Mouse (Mus musculus) right cerebral cortex, adult 18-20 months (tissue): ENCODE measurements around the gene Cd79a.

Experiments used
- DNase-seq: peaks from one replicate; pipeline ENCODE4 v3.0.0; 2022; ENCODE audit warnings: mixed read lengths

Cd79a gene

DNA sequence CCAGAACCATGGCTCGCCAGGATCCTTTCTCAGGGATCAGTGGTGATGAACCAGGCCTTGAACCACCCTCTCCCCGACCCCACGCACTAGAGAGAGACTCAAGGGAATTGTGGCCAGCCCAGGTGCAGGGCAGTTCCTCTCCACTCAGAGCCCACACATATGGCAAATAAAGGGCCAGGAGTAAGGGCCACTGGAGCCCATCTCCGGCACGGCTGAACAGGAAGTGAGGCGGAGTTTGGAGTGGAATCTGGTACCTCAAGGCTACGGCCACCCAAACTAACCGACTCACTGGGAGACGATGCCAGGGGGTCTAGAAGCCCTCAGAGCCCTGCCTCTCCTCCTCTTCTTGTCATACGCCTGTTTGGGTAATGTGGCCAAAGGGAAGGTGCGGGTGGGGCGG lies at the start of gene Cd79a:
Gene Cd79a, plus strand, starts transcription at position 158 of the 400 bp plus-strand sequence.
- DNase-seq = no peak

DNA sequence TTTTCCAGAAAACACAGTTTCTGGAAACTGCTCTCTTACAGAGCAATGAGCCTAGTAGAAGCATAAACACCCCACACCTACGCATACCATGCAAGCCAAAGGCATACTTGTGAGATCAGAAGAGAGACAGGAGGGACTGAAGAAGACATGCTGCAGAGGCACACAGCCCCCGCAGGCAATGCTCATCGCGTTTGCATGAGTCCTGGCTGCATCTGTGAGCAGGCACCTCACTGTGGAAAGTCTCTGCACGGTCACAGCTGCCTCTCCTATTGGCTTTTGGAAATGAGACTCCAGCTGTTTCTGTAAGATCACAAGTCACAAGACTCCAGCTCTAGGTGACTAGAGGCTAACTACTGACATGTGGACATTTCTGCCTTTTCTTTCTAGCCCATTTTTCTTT lies 47.0 kb upstream of the Cd79a start:
- DNase-seq = peak; percentile 87

DNA sequence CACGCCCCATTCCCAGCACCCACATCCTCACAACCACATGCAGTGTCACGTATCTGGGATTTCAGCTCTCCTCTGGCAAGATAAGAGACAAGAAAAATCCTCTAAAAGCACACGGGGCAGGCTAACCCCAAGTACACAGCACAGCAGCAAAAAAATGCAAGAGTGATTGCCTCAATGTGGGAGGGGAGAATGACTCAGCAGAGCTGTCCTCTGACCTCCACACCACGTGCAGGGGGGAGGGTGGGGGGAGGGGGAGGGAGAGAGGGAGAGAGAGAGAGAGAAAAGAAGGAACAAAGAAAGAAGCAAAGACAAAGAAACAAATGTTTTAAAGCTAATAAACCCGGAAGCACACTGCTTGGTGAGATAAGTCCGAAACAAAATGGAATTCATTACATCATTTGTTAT lies 46.3 kb upstream of the Cd79a start:
- peak; percentile 9 for DNase-seq

DNA sequence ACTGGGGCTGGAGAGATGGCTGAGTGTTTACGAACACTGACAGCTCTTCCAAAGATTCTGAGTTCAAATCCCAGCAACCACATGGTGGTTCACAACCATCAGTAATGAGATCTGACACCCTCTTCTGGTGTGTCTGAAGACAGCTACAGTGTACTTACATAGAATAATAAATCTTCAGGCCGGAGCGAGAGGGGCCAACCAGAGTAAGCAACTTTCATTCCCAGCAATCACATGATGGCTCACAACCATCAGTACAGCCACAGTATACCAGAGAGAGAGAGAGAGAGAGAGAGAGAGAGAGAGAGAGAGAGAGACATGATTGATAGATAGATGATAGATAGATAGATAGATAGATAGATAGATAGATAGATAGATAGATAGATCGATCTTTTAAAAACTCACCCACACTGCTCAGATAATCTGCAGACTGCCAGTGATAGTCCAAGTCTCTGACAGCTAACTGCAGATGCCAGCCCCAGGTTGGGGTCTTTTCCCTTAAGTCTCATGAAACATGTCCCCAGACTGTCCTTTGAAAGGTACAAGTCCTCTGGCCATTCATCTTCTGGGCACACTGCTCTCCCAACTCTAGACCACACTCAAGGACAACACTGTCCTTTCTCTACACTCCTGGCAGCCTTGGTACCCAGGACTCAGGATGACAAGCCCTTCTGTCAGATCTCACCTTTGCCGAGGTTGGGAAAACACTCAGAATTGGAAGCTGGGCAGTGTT lies 45.4 kb upstream of the Cd79a start:
- no peak for DNase-seq

DNA sequence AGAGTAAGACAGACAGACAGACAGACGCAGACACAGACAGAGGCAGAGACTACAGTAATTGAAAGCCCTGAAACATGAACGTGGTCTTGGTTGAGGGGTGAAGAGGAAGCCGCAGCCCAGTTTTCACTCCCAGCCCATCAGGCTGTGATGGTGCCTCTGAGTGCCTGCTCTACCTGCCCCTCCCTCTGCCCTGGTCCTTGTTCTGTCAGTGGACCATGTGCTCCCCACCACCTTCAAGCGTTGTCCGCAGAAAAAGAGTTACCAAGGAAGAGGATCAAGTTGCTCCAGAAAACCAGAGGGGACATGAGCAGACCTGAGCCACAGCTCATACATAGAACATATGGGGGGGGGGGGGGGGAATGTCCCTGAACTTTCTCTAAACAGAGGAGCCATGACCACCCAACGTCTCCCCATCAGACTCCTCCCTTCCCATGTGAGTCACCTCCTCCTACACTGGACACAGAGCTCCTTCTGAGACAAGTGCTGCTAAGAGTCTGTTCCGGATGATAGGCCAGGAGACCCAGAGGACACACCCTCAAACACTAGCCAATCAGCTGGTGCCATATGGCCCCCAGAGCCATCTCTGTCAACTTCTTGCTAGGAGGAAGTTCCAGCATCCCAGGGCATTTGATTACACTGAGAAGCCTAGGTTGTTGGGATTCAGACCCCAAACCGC lies 44.5 kb upstream of the Cd79a start:
- no peak for DNase-seq

DNA sequence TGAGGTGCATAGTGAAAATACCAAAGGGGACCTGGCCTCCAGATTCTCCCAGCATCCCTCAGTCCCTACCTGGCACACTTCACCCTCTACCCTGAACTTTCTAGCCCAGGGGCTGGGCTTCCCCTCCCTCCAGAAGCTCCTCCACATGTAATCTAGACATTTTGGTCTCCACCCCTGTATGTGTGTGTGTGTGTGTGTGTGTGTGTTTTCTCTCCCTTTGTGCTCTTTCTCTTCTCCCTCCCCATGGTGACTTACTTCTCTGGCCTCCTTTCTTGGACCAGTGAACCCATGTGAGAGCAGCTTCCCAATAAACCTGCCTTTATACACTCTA lies 44.0 kb upstream of the Cd79a start:
- DNase-seq = no peak

DNA sequence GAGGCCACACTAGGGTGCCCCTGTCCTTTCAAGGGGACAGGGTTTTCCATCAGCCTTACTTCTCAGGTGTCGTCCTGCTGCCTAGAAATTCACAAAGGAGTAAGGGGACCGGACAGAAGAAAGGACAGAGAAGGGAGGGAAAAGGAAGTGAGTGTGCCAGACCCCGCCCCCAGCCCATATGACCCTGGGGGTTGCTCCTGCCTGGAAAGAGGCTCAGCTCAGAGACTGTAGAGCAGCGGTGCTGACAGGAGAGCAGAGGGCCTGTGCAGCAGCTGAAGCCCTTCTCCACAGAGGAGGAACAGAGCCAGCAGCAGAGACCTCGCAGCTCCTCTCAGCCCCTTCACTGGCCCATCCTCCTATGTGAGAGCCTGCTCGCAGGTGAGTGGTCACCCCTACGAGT lies 43.5 kb upstream of the Cd79a start:
- no peak for DNase-seq

DNA sequence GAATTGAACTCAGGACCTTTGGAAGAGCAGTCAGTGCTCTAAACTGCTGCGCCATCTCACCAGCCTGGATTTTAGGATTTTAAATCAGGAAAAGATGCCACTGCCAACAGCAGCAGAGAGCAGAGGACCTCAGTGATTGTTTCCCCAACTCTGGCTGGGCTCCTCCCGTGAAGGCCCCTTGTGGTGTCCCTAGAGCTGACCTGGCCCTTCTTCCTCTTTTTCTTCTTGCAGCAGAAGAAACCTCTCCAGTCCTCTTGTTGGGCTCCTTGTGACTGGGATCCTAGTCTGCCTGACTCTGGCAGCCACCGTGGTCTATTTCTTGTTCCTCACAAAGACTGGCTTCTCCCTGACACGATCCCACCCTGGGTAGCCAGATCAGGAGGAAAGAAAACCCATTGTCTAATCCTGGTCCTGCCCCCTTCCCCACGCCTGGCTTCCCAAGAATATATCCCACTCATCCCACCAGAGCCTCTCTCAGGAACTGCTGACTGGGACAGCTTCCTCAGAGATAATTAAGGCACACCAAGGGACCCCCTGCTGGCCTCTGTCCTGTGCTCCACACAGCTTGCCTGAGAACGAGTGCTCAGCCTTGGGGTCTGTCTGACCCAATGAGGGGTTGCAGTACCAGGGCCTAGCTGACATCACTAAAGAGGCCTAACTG lies 40.6 kb upstream of the Cd79a start:
- no peak for DNase-seq

DNA sequence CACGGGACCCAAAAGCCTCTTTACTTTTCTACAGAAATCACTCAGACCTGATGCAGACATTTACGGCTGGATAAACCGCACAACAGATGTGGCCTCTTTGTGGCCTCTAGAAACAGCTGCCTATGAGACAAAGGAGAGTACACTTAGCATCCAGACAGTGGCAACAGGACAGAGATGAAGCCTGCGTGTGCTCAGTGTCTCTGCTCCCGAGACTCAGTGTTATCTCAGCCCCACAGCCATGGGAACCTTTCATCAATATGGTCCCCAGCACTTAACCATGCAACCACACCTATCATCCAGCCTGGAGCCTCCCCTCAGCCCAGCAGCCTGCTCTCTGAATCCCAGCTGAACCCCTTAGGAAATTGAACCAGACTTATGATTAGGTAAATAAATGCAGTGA lies 37.9 kb upstream of the Cd79a start:
- no peak for DNase-seq

DNA sequence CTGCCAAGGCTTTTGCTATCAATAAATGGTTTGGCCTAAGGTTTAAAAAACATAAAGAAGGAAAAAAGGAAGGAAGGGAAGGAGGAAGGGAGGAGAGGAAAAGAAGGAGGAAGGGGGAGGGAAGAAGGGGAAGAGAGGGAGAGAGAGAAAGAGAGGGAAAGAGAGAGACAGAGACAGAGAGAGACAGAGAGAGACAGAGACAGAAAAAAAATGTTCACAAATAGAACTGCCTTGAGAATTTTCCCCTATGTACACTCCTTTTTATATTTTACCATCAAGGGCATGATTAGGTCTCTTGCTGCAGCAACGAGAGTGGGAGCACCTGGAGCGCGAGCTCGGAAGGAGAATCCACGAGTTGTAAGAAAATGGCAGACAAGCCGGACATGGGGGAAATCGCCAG lies 35.3 kb upstream of the Cd79a start, which contains the start of gene Gm9844:
Gene Gm9844, plus strand, starts transcription at position 301 of the 400 bp plus-strand sequence.
- DNase-seq = no peak

DNA sequence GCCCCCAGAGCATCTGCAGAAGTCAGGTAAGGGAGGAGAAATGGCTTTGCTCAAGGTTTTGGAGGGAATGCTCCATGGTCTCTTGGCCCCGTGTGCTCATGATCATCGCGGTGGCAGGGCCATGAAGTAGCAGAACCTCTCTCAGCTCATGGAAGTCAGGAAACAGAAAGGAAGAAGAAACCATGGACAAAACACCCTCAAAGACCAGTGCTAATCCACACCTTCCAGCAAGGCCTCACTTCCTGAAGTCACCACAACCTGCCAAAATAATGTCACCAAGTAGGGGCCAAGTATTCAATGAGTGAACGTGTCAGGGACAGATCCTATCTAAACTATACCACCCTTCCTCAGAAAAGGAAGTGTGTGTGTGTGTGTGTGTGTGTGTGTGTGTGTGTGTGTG lies 34.3 kb upstream of the Cd79a start:
- no peak for DNase-seq

DNA sequence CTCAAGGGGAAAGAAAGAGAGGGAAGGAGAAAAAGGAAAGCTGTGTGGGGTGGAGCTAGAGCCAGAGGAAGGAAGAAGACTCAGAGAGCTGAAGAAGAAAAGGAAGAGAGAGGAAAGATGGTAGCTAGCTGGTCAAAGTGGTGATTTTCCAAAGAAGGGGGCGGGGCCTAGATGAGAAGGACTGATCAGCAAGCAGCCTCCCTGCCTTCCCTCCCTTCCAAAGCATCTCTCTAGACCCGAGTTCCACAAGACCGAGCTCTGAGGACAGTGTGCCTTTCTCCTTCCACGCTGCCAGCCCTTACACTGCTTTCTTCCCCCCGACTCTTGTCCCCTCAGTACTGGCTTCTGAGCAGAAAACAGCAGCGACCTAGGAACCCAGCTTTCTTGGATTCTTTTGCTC lies 33.0 kb upstream of the Cd79a start:
- no peak for DNase-seq

DNA sequence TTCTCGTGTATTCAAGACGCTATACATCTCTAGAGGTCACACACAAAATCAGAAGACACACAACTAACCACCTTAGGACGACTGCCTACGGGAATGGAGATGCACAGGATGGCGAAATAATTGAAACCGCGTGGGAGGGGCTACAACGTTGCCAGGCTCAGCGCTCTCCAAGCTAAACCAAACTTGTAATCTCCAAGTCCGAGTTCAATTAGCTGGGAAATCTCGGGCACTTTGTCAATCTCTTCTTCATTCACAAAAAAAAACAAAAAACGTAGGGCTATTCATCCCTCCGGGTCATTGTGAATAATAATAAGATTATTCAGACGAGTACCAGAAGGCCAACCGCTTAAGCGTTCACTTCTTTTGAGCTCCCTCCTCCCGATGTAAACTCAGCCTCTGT lies 28.1 kb upstream of the Cd79a start:
- DNase-seq = no peak

DNA sequence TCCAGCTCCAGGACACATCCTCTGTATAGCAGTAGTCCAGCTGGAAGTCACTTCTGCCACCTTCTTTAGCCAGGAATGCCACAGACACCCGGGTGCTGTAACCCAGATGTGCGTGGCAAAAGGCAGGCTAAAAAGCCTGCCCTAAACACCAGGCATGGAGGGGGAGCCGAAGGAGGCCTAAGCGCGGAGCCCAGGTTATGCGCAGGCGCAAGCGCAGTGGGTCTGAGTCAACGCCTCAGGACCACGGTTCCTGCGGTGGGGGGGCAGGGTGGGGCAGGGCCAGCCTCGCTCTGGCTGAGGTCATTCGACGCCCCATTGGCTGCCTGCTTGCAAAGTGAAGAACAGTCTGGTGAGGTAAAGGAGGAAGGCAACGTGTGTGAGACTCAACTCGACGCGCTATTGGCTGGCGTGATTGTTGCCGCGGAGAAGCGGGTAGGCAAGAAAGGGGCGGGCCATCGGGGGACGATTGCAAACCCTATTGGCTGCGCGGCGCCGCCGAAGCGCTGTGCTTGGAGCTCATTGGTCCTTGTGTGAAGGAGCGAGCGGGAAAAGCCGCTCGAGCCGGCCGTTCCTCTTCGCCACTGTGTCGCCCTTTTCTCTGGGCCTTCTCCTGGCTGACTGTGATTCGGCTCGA lies 27.5 kb upstream of the Cd79a start, which contains the start of the genes Lypd4 and Dmrtc2:
Gene Lypd4, minus strand, starts transcription at position 410 of the 634 bp plus-strand sequence.
Gene Dmrtc2, plus strand, starts transcription at position 526 of the 634 bp plus-strand sequence.
- no peak for DNase-seq

DNA sequence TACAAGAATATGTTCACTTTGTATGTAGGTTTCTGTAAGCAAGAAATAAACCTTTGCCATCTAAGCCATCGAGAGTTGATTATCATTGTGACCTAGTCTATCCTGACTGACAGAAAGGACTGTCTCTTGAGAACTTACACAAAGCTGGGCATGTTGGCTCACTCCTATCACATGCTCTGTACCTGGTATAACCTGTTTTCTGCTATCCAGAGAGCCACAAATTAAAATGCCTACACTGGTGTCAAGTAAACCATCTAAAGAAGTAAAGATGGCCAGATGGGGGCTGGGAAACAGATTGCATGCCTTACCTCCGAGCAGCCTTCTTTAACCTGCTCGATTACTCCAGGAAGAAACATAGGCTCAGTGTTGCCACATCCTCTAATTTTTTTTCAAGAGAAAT lies 19.6 kb upstream of the Cd79a start:
- DNase-seq = no peak

DNA sequence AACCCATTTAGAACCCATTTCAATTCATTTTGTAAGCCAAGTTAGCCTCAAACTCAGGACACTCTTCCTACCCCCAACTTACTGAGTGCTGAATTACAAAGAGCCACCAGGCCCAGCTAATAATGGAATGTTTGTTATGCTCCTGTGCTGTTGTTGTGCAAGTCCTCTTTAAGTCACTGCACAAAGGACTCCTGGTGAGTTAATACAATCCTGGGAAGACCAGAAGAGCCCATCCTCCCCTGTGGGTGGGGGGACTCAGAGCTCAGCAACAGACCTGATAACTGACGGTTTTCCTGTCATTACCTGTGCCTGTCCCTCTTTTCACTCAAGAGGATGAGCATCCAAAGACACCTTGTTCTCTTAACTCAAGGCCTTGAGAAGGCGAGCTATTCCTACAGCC lies 17.6 kb upstream of the Cd79a start:
- DNase-seq = no peak

DNA sequence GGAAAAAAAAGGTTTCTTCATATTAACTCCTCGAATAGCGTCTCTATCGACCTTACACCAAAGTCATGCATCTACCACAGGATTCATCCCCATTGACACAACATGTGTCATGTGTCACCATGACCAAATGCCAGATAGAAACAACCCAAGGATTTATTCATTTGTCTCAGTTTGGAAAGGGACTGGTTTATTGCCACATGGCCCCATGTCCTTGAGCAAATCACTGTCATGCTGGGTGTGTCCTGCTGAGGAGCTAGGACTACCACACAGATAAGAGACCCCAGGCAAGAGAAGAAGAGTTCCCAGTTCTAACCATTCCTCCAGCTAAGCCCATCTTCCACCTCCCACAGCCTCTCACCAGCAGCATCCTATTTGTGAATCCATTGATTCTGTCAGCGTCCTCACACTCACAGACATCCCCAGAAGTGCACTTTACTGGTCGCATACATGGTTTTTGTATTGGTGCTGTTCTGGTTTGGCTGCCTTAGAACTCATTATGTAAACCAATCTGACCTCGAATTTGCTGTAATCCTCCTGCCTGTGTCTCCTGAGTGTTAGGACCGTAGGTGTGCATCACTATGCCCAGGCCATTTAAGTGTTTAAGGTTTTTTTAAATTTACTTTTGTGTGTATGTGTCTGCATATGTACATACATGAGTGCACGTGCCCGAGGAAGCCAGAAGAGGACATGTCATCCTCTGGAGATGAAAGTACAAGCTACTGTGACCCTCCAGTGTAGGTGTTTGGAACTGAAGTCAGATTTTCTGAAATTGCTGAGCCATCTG lies 14.6 kb upstream of the Cd79a start:
- DNase-seq = no peak

DNA sequence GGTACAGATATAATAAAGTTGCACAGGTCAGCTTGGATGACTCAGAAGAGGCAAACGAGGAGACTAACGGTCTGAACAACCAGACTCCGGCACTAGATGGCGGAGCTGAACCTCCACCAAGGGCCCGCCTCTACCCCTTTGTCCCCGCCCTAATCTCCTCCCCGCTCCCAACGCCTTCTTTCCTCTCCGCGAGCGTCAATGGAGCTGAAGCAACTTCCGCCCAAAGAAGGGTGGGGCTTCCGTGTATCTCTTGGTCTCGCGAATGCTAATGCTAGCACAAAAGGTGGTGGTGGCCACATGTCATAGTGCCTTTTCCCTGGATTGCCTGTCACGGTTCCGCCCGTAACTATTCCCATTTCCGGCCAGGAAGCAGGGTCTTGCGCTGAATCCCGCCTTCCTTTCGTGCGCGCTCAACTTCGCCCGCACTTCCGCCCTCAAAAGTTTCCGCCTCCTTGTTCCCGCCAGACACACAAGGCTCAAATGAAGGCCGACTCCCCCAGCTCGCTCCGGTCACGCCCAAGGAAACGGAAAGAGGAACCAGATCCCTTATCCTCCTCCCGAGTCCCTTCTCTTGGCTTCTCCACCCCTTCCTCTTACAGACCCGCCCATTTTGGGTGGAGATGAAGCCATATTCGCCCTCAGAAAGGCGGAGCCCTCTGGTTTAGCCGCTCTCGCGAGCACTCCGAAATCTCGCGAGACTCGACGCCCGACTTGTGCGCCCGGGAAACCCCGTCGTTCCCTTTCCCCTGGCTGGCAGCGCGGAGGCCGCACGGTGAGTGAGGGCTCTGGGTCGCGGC lies 13.1 kb upstream of the Cd79a start, which contains the start of gene Rps19:
Gene Rps19, plus strand, starts transcription at position 476 of the 797 bp plus-strand sequence.
- peak; percentile 98 for DNase-seq

DNA sequence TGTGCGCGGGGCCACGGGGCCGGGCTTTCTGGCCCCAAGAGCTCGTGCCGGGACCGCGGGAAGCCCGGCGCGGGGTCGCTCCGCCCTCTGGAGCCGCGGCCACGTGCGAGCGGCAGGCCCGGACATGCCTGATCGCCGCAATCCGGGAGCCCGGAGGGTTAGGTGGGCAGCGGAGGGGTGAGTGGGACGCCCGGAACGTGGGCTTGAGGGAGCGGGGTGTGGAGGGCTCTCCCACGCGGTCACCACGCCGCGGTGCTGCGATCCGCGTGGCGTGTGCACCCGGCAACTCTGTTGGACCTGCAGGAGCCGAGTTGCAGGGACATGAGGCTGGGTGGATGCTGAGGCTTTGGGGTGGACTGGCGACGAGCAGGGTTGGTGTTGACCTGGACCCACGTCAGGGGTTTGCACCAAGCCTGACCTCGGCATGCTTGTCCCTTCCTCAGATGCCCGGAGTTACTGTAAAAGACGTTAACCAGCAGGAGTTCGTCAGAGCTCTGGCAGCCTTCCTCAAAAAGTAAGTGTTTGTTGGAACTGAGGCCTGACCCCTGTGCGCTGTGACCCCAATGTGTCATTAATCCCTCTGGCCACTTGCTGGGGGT lies 12.4 kb upstream of the Cd79a start:
- DNase-seq = no peak

DNA sequence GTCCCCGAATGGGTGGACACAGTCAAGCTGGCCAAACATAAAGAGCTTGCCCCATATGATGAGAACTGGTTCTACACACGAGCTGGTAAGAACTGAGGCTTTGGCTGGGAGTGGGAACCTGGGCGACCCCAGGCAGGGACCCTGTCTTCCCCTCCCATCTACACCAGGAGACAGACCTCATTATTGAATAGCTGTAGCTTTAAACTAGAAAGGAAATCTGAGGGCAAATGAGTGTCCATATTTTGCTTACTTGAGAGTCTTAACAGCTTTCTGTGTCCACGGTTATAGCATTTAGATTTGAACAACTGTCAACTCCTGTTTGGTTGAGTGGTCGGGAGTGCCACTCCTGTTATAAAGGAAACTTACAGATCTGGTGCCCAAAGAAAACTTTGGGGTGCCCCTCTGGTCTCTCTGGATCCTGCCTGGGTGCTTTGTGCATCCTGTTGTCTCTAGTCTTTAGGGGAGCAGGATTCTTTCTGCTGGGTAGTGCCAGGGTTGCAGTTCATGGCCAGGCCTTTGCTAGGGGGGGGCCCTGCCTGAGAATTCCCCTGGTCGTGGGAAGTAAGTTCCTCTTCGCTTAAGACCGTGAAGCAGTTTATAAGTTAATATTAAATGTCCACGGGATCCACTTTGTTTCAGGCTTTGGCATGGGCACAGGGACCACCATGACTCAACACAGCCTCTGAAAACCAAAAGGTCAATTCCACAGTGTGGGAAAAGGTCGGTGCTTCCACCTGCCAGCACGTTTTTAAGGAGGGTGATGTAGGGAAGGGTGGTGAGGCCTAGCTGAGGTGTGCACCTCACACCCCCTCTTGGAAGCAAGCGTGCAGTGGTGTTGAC lies 11.5 kb upstream of the Cd79a start:
- DNase-seq = no peak

DNA sequence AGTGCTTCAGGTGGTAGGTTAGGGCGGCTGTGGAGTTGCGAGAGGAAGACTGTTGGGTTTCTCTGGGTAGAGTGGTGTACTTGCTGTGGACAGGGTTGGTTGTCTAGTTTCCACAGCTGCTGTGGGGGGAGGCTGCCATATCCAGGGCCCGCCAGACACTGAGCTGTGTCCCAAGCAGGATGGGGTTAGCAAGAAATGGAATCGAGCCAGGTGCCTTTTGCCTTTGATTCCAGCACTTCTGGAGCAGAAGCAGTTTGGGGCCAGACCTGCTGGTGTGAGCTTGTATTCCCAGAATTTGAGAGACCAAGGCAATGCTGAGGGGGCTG lies 10.9 kb upstream of the Cd79a start:
- no peak for DNase-seq
